Mouse (Mus musculus) C2C12 (cell line): ENCODE results near the gene Ubxn11.

Source experiments
- CEBPB ChIP-seq: IDR thresholded peaks from one replicate; pipeline ENCODE4 v1.6.1; 2011; ENCODE audit warnings: low read depth, mild to moderate bottlenecking, control low read depth, moderate library complexity
- CTCF ChIP-seq: IDR thresholded peaks from one replicate; pipeline ENCODE4 v1.5.1; 2011; ENCODE audit not compliant: control insufficient read depth, insufficient read depth, insufficient read length
- FOSL1 ChIP-seq: IDR thresholded peaks from one replicate; pipeline ENCODE4 v1.8.0; 2011; ENCODE audit warnings: mild to moderate bottlenecking, low read length; ENCODE audit not compliant: poor library complexity, insufficient read depth, severe bottlenecking
- MAX ChIP-seq: IDR thresholded peaks from one replicate; pipeline ENCODE4 v1.6.1; 2011; ENCODE audit warnings: mild to moderate bottlenecking, control low read depth
- MYOD1 ChIP-seq: IDR thresholded peaks from one replicate; pipeline ENCODE4 v1.6.1; 2011; ENCODE audit warnings: low read depth; ENCODE audit not compliant: control insufficient read depth, insufficient read length
- MYOG ChIP-seq: IDR thresholded peaks from one replicate; pipeline ENCODE4 v1.6.1; 2011; ENCODE audit not compliant: control insufficient read depth, insufficient read length; ENCODE audit errors: extremely low read depth
- USF1 ChIP-seq: IDR thresholded peaks from one replicate; pipeline ENCODE4 v1.6.1; 2011; ENCODE audit warnings: low read depth, mild to moderate bottlenecking, control low read depth, moderate library complexity

- no peak for TF ChIP-seq CTCF
- no peak for TF ChIP-seq MAX
- TF ChIP-seq MYOG: no peak
- TF ChIP-seq FOSL1: no peak
- no peak for TF ChIP-seq USF1
- no peak for TF ChIP-seq MYOD1
- no peak for TF ChIP-seq CEBPB
Measured at GRCm38 (mm10) chr4:134115215-134116144, 13.1 kb downstream of the Ubxn11 start.
